Mouse (Mus musculus) thymus, postnatal 10 days (tissue): Measurements from ENCODE around the gene Eif2b1.
"Not testable (repeated sequence)": the region's sequence is repeated elsewhere in the genome, so short reads cannot be mapped to it uniquely, and the experiment has no call there.

ENCODE experiments used
- DNase-seq, 2 experiments: peaks; one replicate each; pipeline ENCODE4 v3.0.0; 2021; ENCODE audit warnings: low spot score in 2 of 2

The Eif2b1 gene

DNA sequence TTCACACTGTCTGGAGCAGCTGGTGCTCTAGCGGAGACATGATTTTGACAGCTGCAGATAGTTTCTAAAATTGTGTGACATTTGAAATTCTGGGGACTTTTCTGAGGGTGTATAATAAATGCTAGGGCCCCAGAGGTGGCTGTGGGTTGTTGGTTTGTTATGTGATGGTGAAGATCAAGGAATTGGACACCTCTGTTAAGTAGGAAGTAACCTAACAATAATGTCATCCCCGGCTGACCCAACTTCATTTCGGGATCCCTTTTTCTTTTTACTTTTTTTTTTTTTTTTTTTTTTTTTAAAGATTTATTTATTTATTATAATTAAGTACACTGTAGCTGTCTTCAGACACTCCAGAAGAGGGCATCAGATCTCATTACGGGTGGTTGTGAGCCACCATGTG, 28.2 kb downstream of the Eif2b1 start:
- DNase-seq: not testable (repeated sequence)

DNA sequence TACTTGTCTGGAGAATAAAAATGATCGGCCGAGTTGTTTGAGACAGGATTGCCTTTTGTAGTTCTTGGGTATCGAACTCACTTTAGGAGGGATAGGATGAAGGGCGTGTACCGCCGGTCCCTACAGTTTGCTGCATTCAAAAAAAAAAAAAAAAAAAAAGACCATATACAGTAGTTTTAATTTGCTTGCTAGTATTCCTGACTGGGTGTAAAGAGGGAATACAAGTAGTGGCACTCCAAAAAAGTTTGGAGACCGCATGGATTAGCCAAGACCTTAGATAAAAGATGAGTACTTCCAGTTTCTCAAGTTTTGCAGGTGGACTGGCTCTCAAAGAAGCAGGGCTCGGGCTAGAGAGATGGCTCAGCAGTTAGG, 37.3 kb downstream of the Eif2b1 start:
- no peak for DNase-seq

DNA sequence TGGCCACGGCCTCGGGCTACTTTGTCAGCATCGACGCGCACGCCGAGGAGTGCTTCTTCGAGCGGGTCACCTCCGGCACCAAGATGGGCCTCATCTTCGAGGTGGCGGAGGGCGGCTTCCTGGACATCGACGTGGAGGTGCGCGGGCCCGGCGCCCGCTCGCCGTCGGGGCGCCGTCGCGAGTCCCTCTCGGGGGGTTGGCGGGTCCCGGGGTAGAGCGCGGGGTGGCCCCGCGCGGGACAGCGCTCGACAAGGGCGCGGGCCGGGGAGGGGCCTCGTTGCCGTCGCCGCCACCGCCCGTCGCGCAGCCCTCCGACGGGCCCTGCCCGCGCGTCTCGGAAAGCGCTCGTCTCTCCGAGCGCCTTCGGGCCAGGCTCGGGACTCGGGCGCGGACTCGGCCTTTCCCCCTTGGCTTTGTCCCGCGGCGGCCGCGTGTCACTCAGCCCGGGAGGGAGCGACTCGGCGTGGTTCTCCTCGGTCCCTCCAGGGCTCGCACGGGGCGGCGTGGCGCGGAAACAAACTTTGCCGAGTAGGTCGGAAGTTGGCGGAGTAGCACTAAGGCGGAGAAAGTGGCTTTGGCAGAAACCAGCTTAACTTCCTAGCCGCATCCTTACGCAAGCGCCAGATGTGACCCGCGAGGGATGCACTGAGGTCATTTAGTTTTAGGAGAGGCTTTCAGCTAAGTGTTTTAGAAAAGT, 37.9 kb downstream of the Eif2b1 start:
- DNase-seq: peak; percentile 60 to 61

DNA sequence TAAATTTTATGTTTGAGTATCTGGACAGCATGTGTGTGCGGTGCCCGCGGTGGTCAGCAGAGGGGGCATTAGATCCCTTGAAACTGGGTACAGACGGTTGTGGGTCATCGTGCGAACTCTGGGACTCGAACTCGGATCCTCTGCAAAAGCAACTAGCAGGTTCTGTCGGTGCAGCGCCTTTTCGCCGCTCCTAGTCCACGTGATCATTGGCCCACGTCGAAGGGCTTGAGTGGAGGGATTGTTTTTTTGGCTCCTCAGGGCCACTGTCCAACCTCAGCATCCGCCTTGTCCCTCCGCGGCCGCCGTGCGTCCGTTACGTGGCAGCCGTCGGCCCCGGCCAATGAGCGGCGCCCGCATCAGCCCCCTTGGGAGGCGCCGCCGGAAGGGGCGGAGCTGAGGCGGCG, 38.5 kb downstream of the Eif2b1 start, which contains the start of gene Tmed2:
Tmed2 (plus strand) TSS at position 313 of the 404 bp plus-strand sequence.
- DNase-seq: peak; percentile 90 to 92

DNA sequence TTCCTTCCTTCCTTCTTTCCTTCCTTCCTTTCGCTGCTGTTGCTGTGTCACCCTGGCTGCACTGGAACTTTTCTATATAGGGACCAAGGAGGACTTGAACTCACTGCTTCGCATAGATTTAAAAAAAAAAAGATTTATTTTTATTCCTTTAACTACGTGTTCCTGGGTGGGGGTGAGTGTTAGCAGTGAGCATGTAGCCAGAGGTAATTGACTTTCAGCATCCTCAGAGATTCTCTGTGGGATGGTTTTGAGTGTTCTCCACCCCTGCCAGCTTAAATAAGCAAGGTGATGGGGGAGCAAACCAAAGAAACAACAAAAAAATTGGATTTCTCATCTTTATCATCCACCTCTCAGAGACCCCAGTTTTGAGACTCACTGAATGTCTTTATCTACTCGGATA, 39.0 kb downstream of the Eif2b1 start:
- DNase-seq: no peak

DNA sequence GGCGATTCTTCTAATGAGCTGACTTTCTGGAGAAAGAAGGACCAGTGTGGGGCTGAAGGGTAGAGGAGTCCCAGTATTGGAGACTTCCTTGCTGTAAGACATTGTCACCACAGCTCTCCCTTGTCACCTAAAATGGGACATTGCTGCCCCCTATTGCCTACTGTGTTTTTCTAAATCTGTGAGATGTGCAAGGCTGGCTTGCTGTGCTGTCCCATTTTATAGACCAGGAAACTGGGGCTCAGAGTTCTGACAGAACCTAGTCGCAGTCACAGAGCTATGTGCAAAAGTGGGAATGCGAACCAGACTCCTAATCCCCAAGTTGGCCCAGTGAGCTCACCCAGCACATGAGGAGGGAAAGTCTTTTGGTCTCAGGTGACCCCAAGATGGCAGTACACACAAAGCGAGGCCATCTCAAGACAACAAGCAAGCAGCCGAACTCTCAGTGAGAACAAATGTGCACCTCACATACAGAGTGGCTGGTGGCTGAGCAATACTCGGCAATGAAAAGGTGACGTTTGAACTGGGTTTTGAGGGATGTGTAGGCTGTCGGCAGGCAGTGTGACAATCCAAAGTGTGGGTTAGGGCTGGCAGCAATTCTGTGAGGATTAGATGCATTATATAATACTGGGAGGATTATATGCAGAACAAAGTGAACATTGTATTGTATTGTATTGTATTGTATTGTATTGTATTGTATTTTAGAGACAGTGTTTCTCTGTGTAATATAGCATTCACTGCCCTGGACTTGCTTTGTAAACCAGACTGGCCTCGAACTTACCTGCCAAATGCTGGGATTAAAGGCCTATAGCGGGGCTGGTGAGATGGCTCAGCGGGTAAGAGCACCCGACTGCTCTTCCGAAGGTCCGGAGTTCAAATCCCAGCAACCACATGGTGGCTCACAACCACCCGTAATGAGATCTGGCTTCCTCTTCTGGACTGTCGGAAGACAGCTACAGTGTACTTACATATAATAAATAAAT, 39.8 kb downstream of the Eif2b1 start:
- peak; percentile 62 to 76 for DNase-seq

DNA sequence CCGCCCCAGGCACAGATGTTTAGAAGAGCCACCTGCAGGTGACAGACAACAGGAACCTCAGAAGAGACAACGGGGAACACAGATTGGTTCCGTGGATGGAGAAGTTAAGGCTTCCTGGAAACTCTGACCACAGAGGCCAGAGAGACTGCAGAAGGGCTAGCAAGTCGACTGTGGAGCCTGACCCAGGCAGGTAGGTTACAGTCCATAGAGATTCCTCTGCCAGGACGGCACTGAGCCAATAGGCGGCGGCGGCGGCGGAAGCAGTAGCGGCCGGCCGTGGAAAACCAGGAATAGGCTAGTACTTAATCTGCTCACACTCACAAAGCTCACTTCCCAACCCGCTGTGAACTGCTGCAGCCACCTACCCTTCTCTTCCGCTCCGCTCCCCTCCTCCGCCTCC, 42.2 kb downstream of the Eif2b1 start:
- no peak for DNase-seq

DNA sequence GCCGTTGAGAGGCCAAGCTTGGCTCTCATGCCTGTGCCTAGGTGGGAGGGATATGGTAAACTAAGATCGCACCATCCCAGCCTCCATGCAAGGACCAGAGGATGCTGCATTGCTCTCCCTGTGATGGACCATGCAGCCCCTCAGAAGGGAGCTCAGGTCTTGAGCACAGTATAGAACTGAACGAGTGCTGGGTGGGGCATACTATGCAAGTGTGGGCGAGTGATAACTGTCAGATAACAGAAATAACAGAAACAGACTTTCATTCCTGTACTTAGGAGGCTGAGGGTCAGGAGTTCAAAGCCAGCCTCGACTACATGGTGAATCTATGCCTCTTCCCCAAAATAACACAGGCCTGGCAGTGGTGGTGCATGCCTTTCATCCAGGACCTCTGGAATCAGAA, 43.9 kb downstream of the Eif2b1 start:
- DNase-seq: no peak

DNA sequence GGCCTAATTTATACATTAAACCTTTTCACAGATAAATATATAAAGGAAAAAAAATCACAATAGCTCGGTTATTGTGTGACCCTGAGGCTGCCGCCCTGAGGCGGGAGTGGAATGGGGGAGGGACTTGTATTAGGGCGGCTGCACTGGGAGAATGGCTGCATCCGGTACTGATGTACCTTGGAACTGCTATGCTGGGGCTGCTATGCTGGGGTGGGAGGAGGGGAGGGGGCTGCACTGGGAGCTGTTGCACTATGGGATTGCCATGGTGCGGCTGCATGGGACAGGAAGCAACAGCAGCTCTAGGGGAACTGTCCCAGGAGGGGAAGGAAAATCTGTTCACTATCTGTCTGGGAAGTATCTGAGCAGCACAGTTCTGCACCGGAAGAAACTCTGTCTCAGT, 46.5 kb downstream of the Eif2b1 start:
- DNase-seq: no peak

DNA sequence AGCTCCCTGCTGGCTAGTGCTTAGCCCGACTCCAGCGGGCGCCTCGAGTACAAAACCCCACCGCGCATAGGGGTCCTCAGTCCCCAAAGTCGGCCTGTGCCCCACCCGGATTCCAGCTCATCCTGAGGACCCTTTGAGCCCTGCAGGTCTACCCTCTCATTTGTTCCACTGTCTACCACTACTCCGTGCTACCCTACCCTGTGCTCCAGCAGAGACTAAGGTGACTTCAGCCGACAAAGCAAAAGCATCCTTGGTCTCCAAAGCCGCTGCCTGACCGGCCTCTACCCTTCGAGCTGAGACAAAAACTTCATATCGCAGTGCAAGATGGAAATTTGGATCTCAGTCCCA, 47.4 kb downstream of the Eif2b1 start:
- no peak for DNase-seq

DNA sequence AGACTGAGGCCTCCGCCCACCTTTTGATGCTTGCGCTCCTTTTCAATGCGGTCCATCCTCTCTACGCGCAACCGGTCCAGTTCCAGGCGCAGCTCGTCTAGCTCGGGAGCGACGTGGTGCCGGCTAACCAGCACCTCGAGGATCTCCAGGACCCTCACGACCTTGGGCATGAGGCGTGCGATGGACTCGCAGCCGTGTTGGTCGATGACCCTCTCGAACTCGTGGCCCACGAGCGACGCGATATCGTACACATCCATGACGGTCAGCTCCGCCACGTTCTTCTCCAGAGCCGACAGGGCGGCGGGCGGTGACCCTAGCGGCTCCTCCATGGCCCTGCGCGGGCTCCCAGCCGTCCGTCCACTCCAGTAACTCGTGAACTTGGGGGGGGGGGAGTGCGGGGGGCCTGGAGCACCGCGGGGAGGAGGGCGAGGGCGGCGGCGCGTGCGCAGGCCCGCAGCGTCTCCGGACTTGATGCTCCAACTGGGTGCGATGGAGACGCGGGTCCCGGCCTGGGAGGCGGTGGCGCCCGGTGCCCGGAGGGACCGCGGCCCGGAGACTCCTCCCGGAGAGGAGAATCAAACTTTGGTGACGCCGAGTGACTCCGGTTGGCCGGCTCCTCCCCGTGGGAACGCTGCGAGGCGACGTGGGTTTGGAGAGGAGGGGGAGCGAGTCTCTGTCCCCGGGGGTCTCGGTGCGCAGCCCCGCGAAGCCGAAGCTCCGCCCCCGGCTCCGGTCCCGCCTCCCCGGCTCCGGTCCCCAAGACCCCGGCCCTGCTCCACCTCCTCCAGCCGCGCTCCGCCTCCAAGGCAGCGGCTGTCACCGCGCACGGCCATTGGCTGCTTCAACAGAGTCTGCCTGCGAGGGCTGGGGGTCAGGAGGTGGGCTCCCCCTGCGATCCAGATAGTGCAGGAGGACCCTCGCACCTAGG, 48.0 kb downstream of the Eif2b1 start, which contains the start of gene Rilpl1:
Rilpl1 (minus strand) TSS at position 737 of the 928 bp plus-strand sequence.
- peak; percentile 74 to 79 for DNase-seq

DNA sequence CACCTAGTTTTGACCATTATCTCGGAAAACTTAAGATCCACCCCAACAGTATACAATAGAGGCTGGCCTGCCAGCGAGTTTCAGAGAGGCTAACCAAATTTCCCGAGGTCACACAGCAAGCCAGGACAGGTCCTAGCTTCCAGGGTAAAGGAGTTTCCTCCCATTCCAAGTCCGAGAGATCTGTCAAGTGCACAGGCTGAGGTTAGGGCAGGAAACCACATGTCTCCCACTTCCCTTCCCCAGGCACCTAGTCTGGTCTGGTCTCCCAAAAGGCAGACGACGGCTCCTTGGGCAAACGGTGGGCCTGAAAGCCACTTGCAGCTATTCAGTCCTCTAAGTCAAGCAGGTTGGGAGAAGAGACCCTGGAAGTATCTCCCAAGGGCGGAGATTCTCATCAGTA, 49.2 kb downstream of the Eif2b1 start:
- DNase-seq: no peak

DNA sequence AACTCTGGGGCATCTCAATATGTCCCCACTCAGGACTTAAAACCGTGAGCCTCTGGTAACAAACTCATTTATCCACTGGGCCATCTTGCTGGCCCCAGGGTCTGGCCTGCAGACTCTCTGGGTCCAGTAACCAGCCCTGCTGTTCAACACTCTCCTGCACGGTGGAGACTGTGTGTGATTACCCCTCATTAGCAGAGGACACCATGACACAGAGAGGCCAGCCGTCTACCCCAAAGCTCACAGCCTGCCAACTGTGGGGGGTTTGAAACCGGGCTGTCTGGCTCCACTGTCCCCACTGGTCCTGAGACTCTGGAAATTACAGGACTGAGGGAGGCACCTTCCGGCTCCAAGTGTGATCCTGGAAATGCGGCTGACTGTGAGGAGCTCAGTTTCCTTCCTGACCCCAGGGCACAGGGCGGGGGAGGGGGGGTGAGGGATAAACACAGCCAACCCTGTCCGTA, 49.7 kb downstream of the Eif2b1 start:
- DNase-seq: no peak

DNA sequence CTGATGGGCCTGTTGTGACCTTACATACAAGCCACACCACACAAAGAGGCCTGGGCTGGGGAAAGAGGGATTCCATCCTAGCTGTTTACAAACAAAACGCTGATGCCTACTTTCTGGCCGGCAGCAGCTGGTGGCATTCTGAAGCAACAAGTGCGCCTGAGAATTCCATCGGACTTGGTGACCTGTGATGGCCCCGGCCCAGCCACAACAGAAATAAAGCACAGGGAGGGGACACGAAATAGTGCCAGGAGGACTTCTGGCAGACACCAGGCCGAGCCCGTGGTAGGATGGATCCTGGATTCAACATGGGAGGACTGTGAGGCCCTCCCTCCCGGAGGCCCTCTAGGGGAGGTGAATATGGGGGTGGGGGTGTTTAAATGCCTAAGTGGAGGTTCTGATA, 50.1 kb downstream of the Eif2b1 start:
- DNase-seq: no peak

DNA sequence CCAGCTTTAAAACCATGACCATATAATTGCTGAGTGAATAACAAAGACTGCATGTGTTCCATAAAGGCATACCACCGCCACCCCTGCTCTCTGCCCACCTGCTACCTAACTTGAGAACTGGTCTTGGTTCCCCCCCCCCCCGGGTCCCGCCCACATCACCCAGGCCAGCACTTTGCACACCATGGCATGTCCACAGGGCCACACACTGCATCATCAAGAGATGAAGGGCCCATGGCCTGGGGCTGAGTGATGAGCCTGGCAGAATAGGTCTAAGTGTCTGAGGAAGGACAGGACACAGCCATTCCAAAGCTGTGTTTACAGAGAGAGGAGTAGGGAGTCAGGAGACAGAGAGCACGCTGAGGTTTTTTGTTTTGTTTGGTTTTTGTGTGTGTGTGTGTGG, 50.6 kb downstream of the Eif2b1 start:
- no peak for DNase-seq

DNA sequence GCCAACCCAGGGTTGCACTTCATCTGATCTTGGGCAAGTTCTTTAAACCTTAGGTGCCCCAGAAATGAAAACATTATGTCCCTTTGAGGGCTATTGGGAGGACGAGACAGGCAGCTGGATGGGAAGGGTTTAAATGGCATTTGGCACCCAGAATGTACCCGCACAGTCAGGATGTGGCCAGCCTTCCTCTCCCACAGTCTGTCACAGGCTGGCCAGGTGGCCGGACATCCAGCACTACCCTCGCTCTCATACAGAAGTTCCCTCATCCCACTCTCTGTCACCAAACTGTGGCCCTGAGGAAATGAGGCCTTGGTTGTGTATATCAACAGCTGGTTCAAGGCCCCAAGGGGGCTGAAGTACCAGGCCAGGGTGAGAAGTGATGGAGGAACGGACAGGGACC, 54.0 kb downstream of the Eif2b1 start:
- DNase-seq: no peak

DNA sequence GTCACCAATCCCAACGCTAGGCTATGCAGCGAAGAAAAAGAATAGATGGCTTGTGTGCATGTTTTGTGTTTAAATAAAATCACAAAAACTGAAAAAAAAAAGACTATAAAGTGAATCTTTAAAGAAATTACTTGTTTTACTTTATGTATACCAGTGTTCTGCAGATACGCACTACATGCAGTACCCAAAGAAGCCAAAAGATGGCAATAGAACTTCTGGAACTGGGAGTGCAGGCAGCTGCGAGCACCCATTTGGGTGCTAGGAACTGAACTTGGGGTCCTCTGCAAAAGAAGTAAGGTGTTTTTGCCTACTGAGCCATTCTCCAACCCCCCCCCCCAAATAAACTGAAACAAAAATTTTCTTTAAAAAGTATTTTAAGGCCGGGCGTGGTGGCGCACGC, 55.9 kb downstream of the Eif2b1 start:
- DNase-seq: no peak

DNA sequence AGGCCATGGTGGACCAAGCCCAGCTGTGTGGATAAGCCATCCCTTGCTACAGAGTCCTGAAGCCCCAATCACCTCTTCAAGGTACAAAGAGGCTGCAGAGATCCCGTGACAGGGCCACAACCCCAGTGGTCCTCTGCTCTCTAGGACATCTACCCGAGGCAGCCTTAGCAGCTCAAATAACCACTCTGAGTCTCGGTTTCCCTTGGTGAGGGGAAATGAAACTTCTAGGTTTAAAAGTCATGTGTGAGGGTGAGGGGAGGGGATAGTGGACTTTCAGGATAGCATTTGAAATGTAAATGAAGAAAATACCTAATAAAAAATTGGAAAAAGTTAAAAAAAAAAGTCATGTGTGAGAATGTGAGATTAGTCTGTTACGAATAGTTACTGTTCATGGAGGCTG, 57.3 kb downstream of the Eif2b1 start:
- DNase-seq: no peak
